Comparison of ENCODE assay signal across 14 mouse cellular contexts in the genomic region with DNA sequence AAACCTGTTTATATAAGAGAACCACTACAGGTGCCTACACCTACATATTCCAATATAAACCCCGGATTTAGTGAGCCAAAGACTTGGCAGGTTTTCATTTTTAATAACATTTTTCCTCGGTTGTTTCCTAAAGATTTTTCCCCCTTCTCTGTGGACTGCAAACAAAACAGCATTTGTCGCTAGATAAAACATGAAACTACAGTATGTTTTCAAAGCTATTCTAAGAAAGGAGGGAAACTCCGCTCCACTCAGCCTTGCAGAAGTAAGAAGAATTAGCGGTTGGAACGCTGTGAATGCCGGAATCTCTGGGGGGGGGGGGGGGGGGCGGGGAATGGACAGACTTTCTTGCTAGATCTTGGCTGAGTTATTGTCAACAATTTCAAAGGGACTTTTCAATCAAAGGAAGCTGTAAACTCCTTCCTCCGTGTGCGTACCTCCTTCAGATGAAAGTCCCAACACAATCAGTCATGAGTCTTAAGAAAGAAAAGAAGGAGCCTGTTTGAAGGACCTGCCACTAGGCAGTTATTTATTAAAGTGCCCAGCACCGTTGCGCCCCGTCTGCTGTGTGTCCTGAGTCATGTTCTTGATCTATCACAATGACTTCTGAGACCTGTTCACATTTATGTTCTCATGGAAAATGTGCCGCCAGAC. TPM values are rescaled to one million over a fixed set of nuclear protein-coding genes. Genes with fewer than 3 reads are reported as not detected.
DNase-seq lines count a peak whose midpoint lies in the region; ATAC-seq lines count a peak whose summit lies in the region.
"Had no signal": no experiment of that assay in that cellular context is flagged by ENCODE, and none has a peak within 500 bp of the region (broad histone marks: within the 10 kb centered on the region; RNA-seq: fewer than 3 reads in every experiment).

No protein-coding gene starts in this region.

- H3K4me3 ChIP-seq in heart, embryonic 14.5 days (ENCODE audit: control insufficient read depth in 1 of 2, insufficient read depth in 1 of 2, low read depth in 1 of 2, low read length in 2 of 2), result no peak overlapping the region
- H3K4me3 ChIP-seq in kidney, embryonic 14.5 days (ENCODE audit: low read length), result no peak overlapping the region
- no peak overlapping the region for H3K4me3 ChIP-seq in hindbrain, embryonic 14.5 days (replicated peaks; ENCODE audit: low read length)
- no peak overlapping the region for H3K4me3 ChIP-seq in midbrain, embryonic 14.5 days (replicated peaks; ENCODE audit: low read depth, low read length)
- H3K4me3 ChIP-seq: hindbrain, embryonic 13.5 days had no signal

- no peak for ATAC-seq in heart, embryonic 14.5 days (ENCODE audit: insufficient number of reproducible peaks, insufficient read depth, low FRiP score, low read depth)
- no peak for ATAC-seq in kidney, embryonic 14.5 days (ENCODE audit: low FRiP score, low TSS enrichment)
- ATAC-seq in hindbrain, embryonic 14.5 days (ENCODE audit: low FRiP score), result no peak
- ATAC-seq in midbrain, embryonic 14.5 days (ENCODE audit: low FRiP score, low TSS enrichment), result no peak
- ATAC-seq: liver, postnatal 0 days had no signal

- DNase-seq in heart, postnatal 25 days (ENCODE audit: low spot score), result no peak
- DNase-seq in Muller cell, postnatal 12 days (ENCODE audit: inconsistent ontology term), result peak; percentile 75
- peak; percentile 21 to 54 for DNase-seq in lung, postnatal 4 days
- DNase-seq in hindbrain, embryonic 14.5 days (ENCODE audit: low spot score), result no peak
- no peak for DNase-seq in cerebellum, adult 11 months
- no peak for DNase-seq in midbrain, embryonic 14.5 days
- DNase-seq: adrenal gland, adult 2 months; cerebellum, adult 2 months; gastrocnemius, postnatal 14 days; liver, postnatal 0 days; right cerebral cortex, postnatal 25 days had no signal

- H3K4me2 ChIP-seq in heart, embryonic 14.5 days (ENCODE audit: low read length), result peak overlapping the region; percentile 21; the same call in 1 of the 2 replicates
- H3K4me2 ChIP-seq in kidney, embryonic 14.5 days (replicated peaks; ENCODE audit: low read depth, low read length), result peak overlapping the region; percentile 15; the same call in 1 of the 2 replicates
- H3K4me2 ChIP-seq in hindbrain, embryonic 14.5 days (replicated peaks), result no peak overlapping the region
- H3K4me2 ChIP-seq in midbrain, embryonic 14.5 days (ENCODE audit: low read length), result no peak overlapping the region
- H3K4me2 ChIP-seq: hindbrain, embryonic 13.5 days had no signal

- no peaks in the 10 kb centered on the region for H3K9me3 ChIP-seq in heart, embryonic 14.5 days (ENCODE audit: control insufficient read depth, low read length)
- no peaks in the 10 kb centered on the region for H3K9me3 ChIP-seq in kidney, embryonic 14.5 days (ENCODE audit: control insufficient read depth, low read length)
- no peaks in the 10 kb centered on the region for H3K9me3 ChIP-seq in hindbrain, embryonic 14.5 days (ENCODE audit: control insufficient read depth, low read length)
- no peaks in the 10 kb centered on the region for H3K9me3 ChIP-seq in midbrain, embryonic 14.5 days (ENCODE audit: control insufficient read depth, low read length)
- H3K9me3 ChIP-seq: hindbrain, embryonic 13.5 days had no signal

- H3K27me3 ChIP-seq in heart, embryonic 14.5 days (ENCODE audit: control insufficient read depth, insufficient read depth, low read length), result no peaks in the 10 kb centered on the region
- no peaks in the 10 kb centered on the region for H3K27me3 ChIP-seq in kidney, embryonic 14.5 days (ENCODE audit: control insufficient read depth, insufficient read depth, low read length)
- peaks cover 25% of the 10 kb centered on the region for H3K27me3 ChIP-seq in hindbrain, embryonic 14.5 days (ENCODE audit: control insufficient read depth, insufficient read depth, low read length)
- peaks cover 24% of the 10 kb centered on the region for H3K27me3 ChIP-seq in midbrain, embryonic 14.5 days (ENCODE audit: control insufficient read depth, insufficient read depth, low read length)

- H3K9ac ChIP-seq in heart, embryonic 14.5 days (ENCODE audit: low read length), result no peak overlapping the region
- H3K9ac ChIP-seq in kidney, embryonic 14.5 days (ENCODE audit: low read depth, low read length), result no peak overlapping the region
- no peak overlapping the region for H3K9ac ChIP-seq in hindbrain, embryonic 14.5 days
- no peak overlapping the region for H3K9ac ChIP-seq in midbrain, embryonic 14.5 days (replicated peaks; ENCODE audit: low read length)
- H3K9ac ChIP-seq: hindbrain, embryonic 13.5 days; liver, postnatal 0 days had no signal

- intact Hi-C loops in heart, postnatal 25 days (cut with DNase I), result loop anchor here (2.0 to 5.0 kb wide), 2 partner anchors 26 to 69 kb away; no protein-coding TSS in a partner anchor

- H3K4me1 ChIP-seq in heart, embryonic 14.5 days (ENCODE audit: control insufficient read depth in 2 of 2, insufficient read depth in 2 of 2, low read length in 2 of 2), result peaks cover 9 to 13% of the 10 kb centered on the region in 2 experiments; a peak in 3 of 4 replicates
- H3K4me1 ChIP-seq in kidney, embryonic 14.5 days (ENCODE audit: control insufficient read depth, insufficient read depth, low read length), result peaks cover 11% of the 10 kb centered on the region
- peaks cover 6% of the 10 kb centered on the region; the same call in 1 of the 2 replicates for H3K4me1 ChIP-seq in hindbrain, embryonic 14.5 days (replicated peaks; ENCODE audit: control insufficient read depth, insufficient read depth, low read length)
- 0 out of 2 replicates have a peak, but pooled peaks cover 4% of the 10 kb centered on the region for H3K4me1 ChIP-seq in midbrain, embryonic 14.5 days (ENCODE audit: control insufficient read depth, insufficient read depth, low read length)

- H3K27ac ChIP-seq in heart, embryonic 14.5 days (replicated peaks in 1 of 2; ENCODE audit: control insufficient read depth in 1 of 2, insufficient read depth in 1 of 2, low read depth in 2 of 2, low read length in 2 of 2), result no peak overlapping the region
- H3K27ac ChIP-seq in kidney, embryonic 14.5 days (ENCODE audit: low read depth, low read length), result peak overlapping the region; percentile 3; the same call in 1 of the 2 replicates
- H3K27ac ChIP-seq in hindbrain, embryonic 14.5 days, result no peak overlapping the region
- no peak overlapping the region for H3K27ac ChIP-seq in midbrain, embryonic 14.5 days (replicated peaks; ENCODE audit: low read depth, low read length)
- H3K27ac ChIP-seq: hindbrain, embryonic 13.5 days had no signal

- H3K36me3 ChIP-seq in heart, embryonic 14.5 days (ENCODE audit: control insufficient read depth, insufficient read depth, low read length), result no peaks in the 10 kb centered on the region
- H3K36me3 ChIP-seq in kidney, embryonic 14.5 days (ENCODE audit: control insufficient read depth, insufficient read depth, low read length), result no peaks in the 10 kb centered on the region
- no peaks in the 10 kb centered on the region for H3K36me3 ChIP-seq in hindbrain, embryonic 14.5 days (replicated peaks; ENCODE audit: control insufficient read depth, insufficient read depth)
- no peaks in the 10 kb centered on the region for H3K36me3 ChIP-seq in midbrain, embryonic 14.5 days (ENCODE audit: control insufficient read depth, insufficient read depth, low read length)
- H3K36me3 ChIP-seq: hindbrain, embryonic 13.5 days had no signal

- 50% methylated on average over 13 of the region's 14 CpGs for WGBS in heart, embryonic 14.5 days
- WGBS in kidney, embryonic 14.5 days, result 18% methylated on average over 14 of the region's 14 CpGs
- WGBS in hindbrain, embryonic 14.5 days, result 22% methylated on average over 14 of the region's 14 CpGs
- 23% methylated on average over 14 of the region's 14 CpGs for WGBS in midbrain, embryonic 14.5 days

RNA-seq across cellular contexts. Expression of gene Tjp2, which starts 3.9 kb away (rescaled TPM):
- polyA plus RNA-seq in heart, embryonic 14.5 days (2014; fragmentation: Nextera tagmentation; extraction: Ambion mirVana), result 22.7 and 23.2 TPM in 2 replicates
- total RNA-seq in heart, postnatal 25 days (2021), result 10 to 100 TPM; 19.7 to 22.1 TPM
- polyA plus RNA-seq in kidney, embryonic 14.5 days (2014; fragmentation: Nextera tagmentation; extraction: Ambion mirVana), result 18.3 and 34.9 TPM in 2 replicates
- polyA plus RNA-seq in hindbrain, embryonic 14.5 days (2014; fragmentation: Nextera tagmentation; extraction: Ambion mirVana), result 12.6 and 13.5 TPM in 2 replicates
- 6.7 and 15.5 TPM in 2 replicates for polyA plus RNA-seq in midbrain, embryonic 14.5 days (2014; fragmentation: Nextera tagmentation; extraction: Ambion mirVana)

RNA-seq across cellular contexts. Expression of gene Fxn, which starts 59.5 kb away (rescaled TPM):
- polyA plus RNA-seq in heart, embryonic 14.5 days (2014; fragmentation: Nextera tagmentation; extraction: Ambion mirVana), result 60.4 and 64.6 TPM in 2 replicates
- total RNA-seq in heart, postnatal 25 days (2021), result 10 to 100 TPM; 27.7 to 28.9 TPM
- 57.8 and 62.0 TPM in 2 replicates for polyA plus RNA-seq in kidney, embryonic 14.5 days (2014; fragmentation: Nextera tagmentation; extraction: Ambion mirVana)
- polyA plus RNA-seq in hindbrain, embryonic 14.5 days (2014; fragmentation: Nextera tagmentation; extraction: Ambion mirVana), result 33.0 and 37.0 TPM in 2 replicates
- 37.0 and 37.9 TPM in 2 replicates for polyA plus RNA-seq in midbrain, embryonic 14.5 days (2014; fragmentation: Nextera tagmentation; extraction: Ambion mirVana)

Comparison
In these comparisons a context has a peak if more than half of its experiments do, and no peak if none do; other contexts are left out.
1. H3K4me2 ChIP-seq: peak in heart, embryonic 14.5 days (single experiment) and kidney, embryonic 14.5 days (single experiment); none in hindbrain, embryonic 14.5 days (single experiment) and midbrain, embryonic 14.5 days (single experiment).
2. DNase-seq: peak in Muller cell, postnatal 12 days (single experiment) and lung, postnatal 4 days (2 of 2); none in heart, postnatal 25 days (single experiment), hindbrain, embryonic 14.5 days (single experiment), cerebellum, adult 11 months (single experiment) and midbrain, embryonic 14.5 days (single experiment).